Mouse (Mus musculus): ENCODE results near the gene Grm1.
"Not testable (repeated sequence)": the region's sequence is repeated elsewhere in the genome, so short reads cannot be mapped to it uniquely, and the experiment has no call there.

The Grm1 gene

DNA sequence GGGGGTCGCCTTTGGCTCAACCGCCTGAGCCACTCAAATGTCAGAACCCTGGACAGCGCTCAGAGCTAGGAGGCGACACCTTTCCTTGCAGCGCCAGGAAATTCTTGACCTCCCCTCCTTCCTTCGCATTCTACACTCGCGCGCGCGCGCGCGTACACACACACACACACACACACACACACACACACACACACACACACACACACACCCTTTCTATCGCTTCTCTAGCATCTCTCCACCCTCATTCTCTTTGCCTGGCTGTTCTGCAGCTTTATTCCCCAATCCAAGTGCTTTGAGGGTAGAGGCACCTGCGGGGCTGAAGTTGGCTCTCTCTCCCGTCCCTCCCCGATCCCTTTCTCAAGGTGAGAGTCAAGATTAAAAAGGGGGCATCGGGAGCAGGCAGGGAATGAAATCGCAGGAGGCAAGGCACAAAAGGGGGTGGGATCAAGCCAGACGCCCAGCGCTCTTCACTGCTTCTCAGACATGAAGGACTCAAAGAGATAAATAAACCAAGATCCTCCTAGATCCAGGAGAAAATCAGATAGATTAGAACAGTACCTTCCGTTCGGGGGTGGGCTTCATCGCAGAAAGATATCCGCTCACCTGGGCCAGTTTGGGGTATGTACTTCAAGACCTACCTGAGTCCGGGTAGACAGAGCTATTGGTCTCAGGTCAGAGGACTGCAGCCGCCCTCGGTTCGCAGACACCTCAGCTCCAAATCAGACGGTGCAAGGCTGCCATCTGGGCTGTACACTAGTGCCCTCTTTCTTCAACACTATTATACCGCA lies at the start of gene Grm1:
Gene Grm1 (minus strand): TSS at position 746 of the 788 bp plus-strand sequence.
- DNase-seq, result no peak

- DNase-seq, result no peak
Measured at GRCm38 (mm10) chr10:11121781-11122180, 39.6 kb upstream of the Grm1 start.

GRCm38 (mm10) chr10:11098475-11099044 lies 16.4 kb upstream of the Grm1 start:
- no peak for DNase-seq

GRCm38 (mm10) chr10:11086348-11086747 lies 4.2 kb upstream of the Grm1 start:
- DNase-seq, result no peak

GRCm38 (mm10) chr10:11080725-11081610 lies 1.2 kb downstream of the Grm1 start:
- no peak for DNase-seq

GRCm38 (mm10) chr10:11080013-11080724 lies 2.0 kb downstream of the Grm1 start:
- no peak for DNase-seq

GRCm38 (mm10) chr10:11079506-11079905 lies 2.6 kb downstream of the Grm1 start:
- no peak for DNase-seq

DNA sequence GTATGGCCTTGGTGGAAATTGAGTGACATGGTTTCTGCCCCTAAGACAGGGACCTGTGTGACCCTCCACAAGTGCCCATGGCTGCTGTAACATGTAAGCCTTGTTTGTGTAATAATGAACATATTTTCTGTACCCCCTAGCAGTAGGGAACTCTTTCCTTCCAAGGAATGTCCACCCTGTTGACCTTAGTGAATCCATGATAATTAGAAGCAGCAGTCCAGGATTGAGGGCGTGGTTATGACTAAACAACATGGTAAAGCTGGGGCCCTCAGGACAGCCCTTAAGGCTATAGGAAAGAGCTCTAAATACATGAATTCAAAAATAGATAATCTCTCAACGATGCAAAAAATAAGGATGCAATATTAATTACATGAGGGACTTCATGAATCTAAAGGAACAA lies 17.0 kb downstream of the Grm1 start:
- DNase-seq, result no peak

GRCm38 (mm10) chr10:11061318-11062071 lies 20.7 kb downstream of the Grm1 start:
- no peak for DNase-seq

DNA sequence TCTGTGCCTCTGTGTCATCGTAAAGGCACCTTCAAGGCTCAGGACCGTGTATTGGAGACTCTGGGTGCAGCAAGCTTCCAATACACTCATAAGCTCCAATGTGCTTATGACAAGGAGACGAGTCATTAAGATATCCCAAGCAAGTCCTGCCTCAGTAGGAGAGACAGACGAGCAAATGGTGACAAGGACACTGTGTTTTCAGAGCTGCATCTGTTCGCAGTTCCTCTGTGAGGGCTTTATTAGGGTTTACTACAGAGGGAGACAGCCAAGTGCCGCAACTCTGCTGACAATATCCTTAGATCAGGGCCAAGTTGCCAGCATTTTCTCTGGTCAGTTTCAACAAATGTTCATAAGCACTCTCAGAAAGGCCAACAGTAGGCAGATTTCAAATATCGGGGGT lies 32.8 kb downstream of the Grm1 start:
- no peak for DNase-seq

DNA sequence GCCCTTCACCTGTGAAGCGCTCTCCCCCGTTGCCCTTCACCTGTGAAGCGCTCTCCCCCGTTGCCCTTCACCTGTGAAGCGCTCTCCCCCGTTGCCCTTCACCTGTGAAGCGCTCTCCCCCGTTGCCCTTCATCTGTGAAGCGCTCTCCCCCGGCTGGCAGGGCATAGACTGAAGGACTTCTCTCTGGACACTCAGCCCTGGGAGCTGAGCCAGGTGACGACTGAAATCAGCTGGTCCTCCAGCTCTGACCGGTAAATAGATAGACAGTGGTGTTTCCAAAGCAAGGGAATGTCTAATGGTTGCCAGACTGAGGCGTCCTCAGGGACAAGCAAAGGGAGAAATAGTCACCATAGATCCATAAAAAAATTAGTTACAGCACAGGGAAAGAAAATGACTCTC lies 36.7 kb downstream of the Grm1 start:
- DNase-seq, result not testable (repeated sequence)

DNA sequence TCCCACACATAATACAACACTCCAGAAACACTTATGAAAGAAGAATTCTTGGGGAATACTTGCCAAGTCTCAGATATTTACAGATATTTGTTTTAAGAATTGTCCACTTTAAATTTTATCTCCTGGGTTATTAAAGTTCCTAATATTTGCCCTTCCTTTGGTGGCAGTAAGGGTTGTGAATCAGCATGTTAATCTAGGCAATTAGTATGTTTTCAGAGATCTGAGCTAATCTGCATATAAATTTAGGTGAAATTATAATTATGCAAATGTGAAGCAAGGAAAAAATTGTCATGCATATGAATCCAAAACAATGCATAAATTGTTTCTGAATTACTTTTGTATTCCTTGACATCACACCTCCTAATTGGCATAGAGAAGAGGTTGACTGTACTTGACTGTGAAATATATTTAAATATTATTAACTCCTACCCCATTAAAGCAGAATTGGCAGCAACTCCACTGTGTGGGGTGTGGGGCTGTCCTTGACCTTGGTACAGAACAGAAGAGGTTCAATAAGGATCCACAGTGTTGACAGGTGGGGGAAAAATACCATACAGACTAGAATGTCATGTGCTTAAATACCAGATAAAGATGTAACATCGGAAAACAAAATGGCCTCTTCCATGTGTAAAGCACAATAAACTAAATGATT lies 37.6 kb downstream of the Grm1 start:
- DNase-seq, result no peak

- DNase-seq, result no peak
Measured at GRCm38 (mm10) chr10:11039323-11039722, 42.8 kb downstream of the Grm1 start.

GRCm38 (mm10) chr10:11032221-11032620 lies 49.9 kb downstream of the Grm1 start:
- no peak for DNase-seq

DNA sequence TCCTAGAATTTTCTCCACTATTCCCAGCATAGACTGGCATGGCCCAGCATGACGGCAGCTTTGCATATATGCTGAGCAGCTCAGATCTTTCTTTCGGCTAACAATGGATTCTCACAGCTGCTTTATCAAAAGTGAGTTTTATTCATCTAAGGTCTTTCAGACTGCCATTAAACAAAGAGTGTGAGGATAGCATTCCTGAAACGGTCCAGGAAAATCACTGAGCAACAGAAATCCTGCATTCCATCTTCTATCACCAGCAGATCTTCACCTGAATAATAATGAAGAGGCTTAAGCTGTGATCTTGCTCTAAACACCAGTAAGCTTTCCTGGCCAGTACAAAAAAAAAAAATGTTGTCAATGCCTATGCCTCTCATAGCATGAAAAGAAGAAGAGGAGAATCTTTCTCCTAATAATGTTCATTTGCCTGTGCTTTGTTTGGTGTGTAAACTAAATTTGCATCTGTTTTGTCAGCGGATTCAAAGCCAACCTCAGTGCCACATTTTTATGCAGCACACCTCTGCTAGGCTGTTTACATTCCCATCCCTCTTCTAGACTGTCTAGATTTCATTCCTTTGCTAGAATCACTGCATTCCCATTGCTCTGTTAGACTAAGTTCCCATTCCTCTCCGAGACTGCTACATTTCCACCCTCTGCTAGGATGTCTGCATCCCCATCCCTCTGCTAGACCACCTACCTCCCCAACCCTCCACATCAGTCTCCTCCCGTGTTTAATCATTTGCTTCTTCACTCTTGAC lies 56.2 kb downstream of the Grm1 start:
- no peak for DNase-seq

DNA sequence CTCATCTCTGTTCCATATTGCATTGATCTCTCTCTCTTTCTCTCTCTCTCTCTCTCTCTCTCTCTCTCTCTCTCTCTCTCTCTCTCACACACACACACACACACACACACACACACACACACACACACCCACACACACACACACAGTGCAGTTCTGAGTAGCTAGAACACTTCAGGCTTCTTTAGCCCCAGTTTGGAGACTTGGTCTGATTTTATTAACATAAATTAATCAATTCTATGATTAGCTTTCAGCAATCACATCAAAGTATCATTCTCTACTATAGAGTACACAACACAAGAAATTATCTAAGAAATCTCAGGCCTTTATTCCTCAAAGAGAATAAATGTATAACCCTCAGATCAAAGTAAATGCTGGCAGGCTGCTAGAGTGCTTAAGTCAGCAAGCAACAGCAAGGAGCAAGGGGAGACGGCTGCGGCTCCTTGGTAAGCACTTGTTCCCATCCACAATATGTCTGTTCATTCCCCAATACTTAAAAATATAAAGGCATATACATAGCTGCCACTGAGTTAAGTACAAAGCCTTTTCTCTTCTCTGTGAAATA lies 63.1 kb downstream of the Grm1 start:
- no peak for DNase-seq

DNA sequence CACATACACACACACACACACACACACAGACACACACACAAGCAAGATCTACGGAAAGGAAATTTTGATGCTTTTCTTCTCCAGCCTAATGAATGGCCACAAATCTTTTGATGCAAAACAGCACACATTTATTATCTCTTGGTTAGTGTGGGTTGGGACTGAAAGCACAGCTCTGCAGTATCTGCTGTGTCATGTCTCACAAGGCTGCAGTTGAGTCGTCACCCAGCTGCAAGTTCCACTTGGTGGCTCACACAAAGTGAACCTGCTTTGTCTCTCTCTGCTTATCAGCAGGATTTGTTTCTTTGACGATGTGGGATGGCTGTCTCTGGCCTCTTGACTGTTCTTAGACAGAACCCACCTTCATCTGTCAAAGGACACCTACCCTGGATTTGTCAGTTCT lies 68.5 kb downstream of the Grm1 start:
- no peak for DNase-seq

DNA sequence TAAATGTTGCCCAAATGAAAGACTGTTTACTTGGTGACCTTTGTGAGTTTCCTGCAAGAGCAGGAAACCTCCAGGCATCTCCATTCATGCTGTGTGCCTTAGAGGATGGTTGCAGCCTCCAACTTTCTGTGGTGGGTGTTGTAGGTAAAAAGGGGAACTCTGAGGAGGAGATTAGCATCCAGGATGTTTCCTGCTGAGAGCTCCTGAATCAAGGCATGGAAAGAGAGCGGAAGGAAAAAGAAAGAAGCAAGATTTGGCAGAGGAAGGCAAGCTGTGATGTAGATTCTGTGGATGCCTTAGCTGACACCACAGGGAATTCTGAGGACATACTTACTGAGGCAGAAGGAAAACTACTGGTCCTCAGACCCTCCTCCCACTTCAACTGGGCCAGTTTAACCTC lies 85.4 kb downstream of the Grm1 start:
- no peak for DNase-seq

DNA sequence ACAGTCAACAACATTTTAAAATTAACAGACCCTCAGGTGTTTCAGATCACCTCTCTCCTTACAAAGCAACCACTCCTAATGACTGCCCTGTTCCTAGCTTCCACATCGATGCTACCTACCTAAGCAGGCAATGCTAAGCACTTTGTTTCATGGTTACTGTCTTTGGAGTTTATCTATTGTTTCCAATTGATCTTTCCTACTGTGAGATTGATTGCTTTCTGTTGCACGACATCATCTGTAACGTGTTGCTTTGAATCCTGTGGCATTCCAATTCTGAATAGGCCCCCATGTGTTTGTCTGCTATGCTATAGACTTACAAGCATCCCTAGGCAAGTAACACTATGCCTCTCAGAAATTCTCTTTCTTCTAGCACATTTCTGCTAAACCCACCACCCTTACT lies 90.4 kb downstream of the Grm1 start:
- DNase-seq, result no peak

DNA sequence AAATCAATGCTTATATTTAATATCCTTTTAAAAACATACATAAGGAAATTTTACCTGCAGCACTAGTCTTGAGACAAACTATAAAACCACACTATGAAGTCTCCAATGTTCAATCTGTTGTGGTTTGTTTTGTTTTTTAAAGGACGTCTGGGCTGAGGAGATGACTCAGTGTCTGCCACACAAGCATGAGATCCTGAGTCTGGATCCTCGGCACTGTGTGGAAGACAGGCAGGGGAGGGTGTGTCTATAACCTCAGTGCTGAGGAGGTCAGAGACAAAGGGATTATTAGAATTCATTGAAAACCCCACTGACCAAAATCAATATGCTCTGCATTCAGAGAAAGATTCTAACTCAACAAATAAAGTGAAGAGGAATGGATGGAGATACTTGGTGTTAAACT lies 110.8 kb downstream of the Grm1 start:
- no peak for DNase-seq
